Mouse (Mus musculus): ENCODE measurements around the gene Topbp1.

DNA sequence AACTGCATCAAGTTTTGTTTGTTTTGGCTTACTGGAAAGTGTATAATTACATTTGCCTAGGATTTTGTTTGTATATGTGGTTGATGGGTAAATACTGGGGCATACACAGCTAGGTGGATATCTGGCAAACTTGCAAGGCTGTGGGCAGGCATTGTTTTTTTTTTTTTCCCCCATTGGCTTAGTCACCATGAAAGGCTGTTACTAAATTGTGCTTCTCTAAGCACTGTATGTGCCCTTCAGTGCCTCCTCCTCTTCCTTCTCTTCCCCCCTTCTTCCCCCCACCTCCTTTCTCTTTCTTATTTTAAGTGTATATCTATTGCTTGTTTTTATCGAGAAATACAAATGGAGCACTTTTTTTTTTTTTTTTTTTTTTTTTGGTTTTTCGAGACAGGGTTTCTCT, 19.7 kb downstream of the Topbp1 start:
- no peak for TF ChIP-seq CTCF (IDR thresholded peaks at IDR 0.05; ENCODE audit: low read depth, low read length)
- no peak for TF ChIP-seq POLR2A (IDR thresholded peaks at IDR 0.05; ENCODE audit: insufficient read depth, low read length)
- no peak for TF ChIP-seq EP300 (IDR thresholded peaks at IDR 0.05; ENCODE audit: insufficient read depth, low read depth, low read length)
